Mouse (Mus musculus) embryonic fibroblast, embryonic 13.5 days (primary cell): Measurements from ENCODE around the gene Fam174a.

Source experiments
- CTCF ChIP-seq: IDR thresholded peaks from 2 replicates; pipeline ENCODE4 v1.5.1; 2011; ENCODE audit warnings: mild to moderate bottlenecking, control low read depth, low read length, moderate library complexity, borderline replicate concordance; ENCODE audit not compliant: insufficient read depth
- POLR2A ChIP-seq: IDR thresholded peaks from 2 replicates; pipeline ENCODE4 v1.6.1; 2011; ENCODE audit warnings: low read depth, mild to moderate bottlenecking, control low read depth, low read length, moderate library complexity

- TF ChIP-seq CTCF, result no peak
- TF ChIP-seq POLR2A, result no peak
These were observed 2.6 kb downstream of the Fam174a start for GRCm38 (mm10) chr1:95315981-95316380.
